ENCODE assay signal across 8 mouse cellular contexts in genomic region chr2:119478397-119478749, GRCm38 (mm10). TPM values are rescaled to one million over a fixed set of nuclear protein-coding genes. Genes with fewer than 3 reads are reported as not detected.
DNase-seq lines count a peak whose midpoint lies in the region; ATAC-seq and TF ChIP-seq lines count a peak whose summit lies in the region.

No protein-coding gene starts in this region.

- peak overlapping the region; percentile 98 for H3K4me3 ChIP-seq in neural tube, embryonic 11.5 days (ENCODE audit: low read depth, low read length)
- peak overlapping the region; percentile 72 for H3K4me3 ChIP-seq in limb, embryonic 14.5 days (replicated peaks; ENCODE audit: low read length)
- peak overlapping the region; percentile 95 for H3K4me3 ChIP-seq in stomach, embryonic 15.5 days (replicated peaks)

- peak overlapping the region; percentile 58 for H3K4me2 ChIP-seq in neural tube, embryonic 11.5 days (ENCODE audit: low read depth)
- peak overlapping the region; percentile 54 for H3K4me2 ChIP-seq in limb, embryonic 14.5 days (replicated peaks; ENCODE audit: low read depth, low read length, severe bottlenecking)
- H3K4me2 ChIP-seq in stomach, embryonic 15.5 days = peak overlapping the region; percentile 54

- H3K4me1 ChIP-seq in neural tube, embryonic 11.5 days (ENCODE audit: control insufficient read depth, insufficient read depth, low read length) = peaks cover 5% of the 10 kb centered on the region
- peaks cover 12% of the 10 kb centered on the region for H3K4me1 ChIP-seq in limb, embryonic 14.5 days (ENCODE audit: control insufficient read depth, insufficient read depth, low read length)
- H3K4me1 ChIP-seq in stomach, embryonic 15.5 days = 0 out of 2 replicates have a peak, but pooled peaks cover 6% of the 10 kb centered on the region

- DNase-seq in embryo, embryonic 10 days (ENCODE audit: low spot score) = peak; percentile 45
- no peak for DNase-seq in embryo, embryonic 9.5 days (ENCODE audit: extremely low spot score)
- no peak for DNase-seq in neural tube, embryonic 11.5 days (ENCODE audit: low spot score)
- no peak for DNase-seq in neural tube, embryonic 10.5 days (ENCODE audit: extremely low spot score, low spot score)
- no peak for DNase-seq in limb, embryonic 14.5 days (ENCODE audit: low spot score)
- no peak for DNase-seq in cerebellum, postnatal 4 days (ENCODE audit: low spot score in 2 of 2)

- no peak; the same call in 1 of the 2 replicates for ATAC-seq in neural tube, embryonic 11.5 days (ENCODE audit: insufficient read depth, low FRiP score, low TSS enrichment)
- no peak for ATAC-seq in limb, embryonic 14.5 days (ENCODE audit: low FRiP score, low read depth)
- no peak for ATAC-seq in stomach, embryonic 15.5 days (ENCODE audit: insufficient read depth, low FRiP score, low read depth)
- ATAC-seq in megakaryocyte progenitor cell, adult 5-6 weeks (replicated peaks; ENCODE audit: poor library complexity) = no peak

- no peak for TF ChIP-seq POLR2A in limb, embryonic 14.5 days (IDR thresholded peaks at IDR 0.05; ENCODE audit: borderline replicate concordance, extremely low read depth, insufficient read depth, insufficient read length)

- 16% methylated on average over 9 of the region's 9 CpGs for WGBS in neural tube, embryonic 11.5 days
- 12% methylated on average over 9 of the region's 9 CpGs for WGBS in limb, embryonic 14.5 days
- 10% methylated on average over 9 of the region's 9 CpGs for WGBS in stomach, embryonic 15.5 days

- H3K9ac ChIP-seq in neural tube, embryonic 11.5 days (ENCODE audit: low read length) = peak overlapping the region; percentile 98
- H3K9ac ChIP-seq in limb, embryonic 14.5 days (ENCODE audit: low read depth, low read length, severe bottlenecking) = peak overlapping the region; percentile 99
- H3K9ac ChIP-seq in stomach, embryonic 15.5 days = peak overlapping the region; percentile 80; the same call in 1 of the 2 replicates

- H3K27ac ChIP-seq in neural tube, embryonic 11.5 days (ENCODE audit: low read depth, low read length) = peak overlapping the region; percentile 61
- peak overlapping the region; percentile 99 for H3K27ac ChIP-seq in limb, embryonic 14.5 days (replicated peaks; ENCODE audit: low read depth, low read length)
- peak overlapping the region; percentile 97 for H3K27ac ChIP-seq in stomach, embryonic 15.5 days

- no peaks in the 10 kb centered on the region for H3K36me3 ChIP-seq in neural tube, embryonic 11.5 days (ENCODE audit: control insufficient read depth, insufficient read depth, low read length)
- H3K36me3 ChIP-seq in limb, embryonic 14.5 days (ENCODE audit: control insufficient read depth, insufficient read depth, low read length) = no peaks in the 10 kb centered on the region
- no peaks in the 10 kb centered on the region for H3K36me3 ChIP-seq in stomach, embryonic 15.5 days

- no peaks in the 10 kb centered on the region for H3K27me3 ChIP-seq in neural tube, embryonic 11.5 days (ENCODE audit: control insufficient read depth, insufficient read depth, low read length)
- H3K27me3 ChIP-seq in limb, embryonic 14.5 days (ENCODE audit: control insufficient read depth, insufficient read depth, low read length) = no peaks in the 10 kb centered on the region
- H3K27me3 ChIP-seq in stomach, embryonic 15.5 days (replicated peaks) = no peaks in the 10 kb centered on the region

- H3K9me3 ChIP-seq in neural tube, embryonic 11.5 days (ENCODE audit: control insufficient read depth, low read length) = no peaks in the 10 kb centered on the region
- no peaks in the 10 kb centered on the region for H3K9me3 ChIP-seq in limb, embryonic 14.5 days (ENCODE audit: control insufficient read depth, low read length)
- H3K9me3 ChIP-seq in stomach, embryonic 15.5 days = no peaks in the 10 kb centered on the region

RNA-seq across cellular contexts. Expression of gene Ino80, which starts 0.9 kb away (rescaled TPM):
- 4.5 and 4.6 TPM in 2 replicates for polyA plus RNA-seq in neural tube, embryonic 11.5 days (2014; fragmentation: Nextera tagmentation; extraction: Ambion mirVana)
- 15.7 and 16.4 TPM in 2 replicates for polyA plus RNA-seq in limb, embryonic 14.5 days (2012; rRNA removed)
- 6.3 TPM in 2 replicates for polyA plus RNA-seq in limb, embryonic 14.5 days (2014; fragmentation: Nextera tagmentation; extraction: Ambion mirVana)
- 4.0 and 4.2 TPM in 2 replicates for polyA plus RNA-seq in stomach, embryonic 15.5 days (2015; fragmentation: Nextera tagmentation; extraction: Ambion mirVana)
- 24.3 and 25.0 TPM in 2 replicates for total RNA-seq in megakaryocyte progenitor cell, adult 5-6 weeks (2015)
- total RNA-seq in megakaryocyte progenitor cell, adult 5-6 weeks (2017) = 21.5 and 25.4 TPM in 2 replicates
